Mouse (Mus musculus) liver, embryonic 16.5 days (tissue): ENCODE data around the gene Kalrn. TPM values are rescaled to one million over a fixed set of nuclear protein-coding genes. Genes with fewer than 3 reads are reported as not detected.

Experiments used
- ATAC-seq: fragments of 200-750 bp; cut with Nextera tagmentation; 2 replicates; pipeline ENCODE4 v1.8.0; 2017; ENCODE audit warnings: low read depth, mild to moderate bottlenecking, moderate number of reproducible peaks, moderate library complexity
- H3K27ac ChIP-seq: fragments of 300-500 bp; sonication (generic); 2 replicates; pipeline ENCODE4 v1.5.1; 2014; ENCODE audit warnings: mild to moderate bottlenecking, low read length
- H3K27me3 ChIP-seq: fragments of 300-500 bp; sonication (generic); 2 replicates; pipeline ENCODE4 v1.6.1; 2014; ENCODE audit warnings: low read depth, low read length, mixed read lengths; ENCODE audit not compliant: control insufficient read depth, insufficient read depth
- H3K36me3 ChIP-seq: fragments of 300-500 bp; sonication (generic); 2 replicates; pipeline ENCODE4 v1.6.1; 2014; ENCODE audit warnings: mild to moderate bottlenecking; ENCODE audit not compliant: control insufficient read depth, insufficient read depth
- H3K4me1 ChIP-seq: fragments of 300-500 bp; sonication (generic); 2 replicates; pipeline ENCODE4 v1.6.1; 2014; ENCODE audit warnings: low read depth, low read length, mixed read lengths; ENCODE audit not compliant: control insufficient read depth
- H3K4me2 ChIP-seq: fragments of 300-500 bp; sonication (generic); 2 replicates; pipeline ENCODE4 v1.6.1; 2014; ENCODE audit warnings: low read depth, low read length, mixed read lengths
- H3K4me3 ChIP-seq: fragments of 300-500 bp; sonication (generic); 2 replicates; pipeline ENCODE4 v1.5.1; 2014; ENCODE audit warnings: low read depth, mild to moderate bottlenecking, low read length
- H3K9ac ChIP-seq: fragments of 300-500 bp; sonication (generic); 2 replicates; pipeline ENCODE4 v1.6.1; 2014; ENCODE audit warnings: low read depth, low read length
- H3K9me3 ChIP-seq: fragments of 300-500 bp; sonication (generic); replicated peaks from 2 replicates; pipeline ENCODE4 v1.6.1; 2016; ENCODE audit warnings: low read length; ENCODE audit not compliant: control insufficient read depth
- WGBS: fragments of 180-500 bp; shearing (Covaris S2); extraction: QIAGEN DNeasy Blood & Tissue Kit; methylation state at CpG from one replicate; pipeline ENCODE4 v1.1.7; 2014; ENCODE audit not compliant: insufficient replicate concordance; 5-methylcytosine and 5-hydroxymethylcytosine counted together
- polyA plus RNA-seq: library from polyadenylated mRNA; unstranded; fragments of >200 nt; fragmentation: Nextera tagmentation; extraction: Ambion mirVana; gene quantifications from 2 replicates; pipeline ENCODE4 v1.2.1, GENCODE M21; 2015

Kalrn gene
- polyA plus RNA-seq, 1 experiment from 2014 or later = 11.2 TPM

GRCm38 (mm10) chr16:34385065-34385464 lies 188.3 kb downstream of the Kalrn start:
- Histone ChIP-seq H3K9ac (no peak overlapping the region), H3K9me3 (no peaks in the 10 kb centered on the region), H3K36me3 (no peaks in the 10 kb centered on the region), H3K4me2 (no peak overlapping the region), H3K4me3 (no peak overlapping the region), H3K27ac (no peak overlapping the region), H3K4me1 (no peaks in the 10 kb centered on the region), H3K27me3 (no peaks in the 10 kb centered on the region)
- ATAC-seq = no peak
- WGBS = 61% methylated on average over 8 of the region's 8 CpGs

GRCm38 (mm10) chr16:34382992-34383391 lies 190.3 kb downstream of the Kalrn start:
- WGBS = 73% methylated on average over 4 of the region's 4 CpGs

GRCm38 (mm10) chr16:34376166-34376857 lies 197.0 kb downstream of the Kalrn start:
- H3K4me2 ChIP-seq = no peak overlapping the region
- H3K27me3 ChIP-seq = no peaks in the 10 kb centered on the region
- 61% methylated on average over 12 of the region's 12 CpGs for WGBS
- no peaks in the 10 kb centered on the region for H3K4me1 ChIP-seq
- H3K36me3 ChIP-seq = no peaks in the 10 kb centered on the region
- no peak overlapping the region for H3K4me3 ChIP-seq
- no peak overlapping the region for H3K9ac ChIP-seq
- no peak for ATAC-seq
- H3K27ac ChIP-seq = no peak overlapping the region
- H3K9me3 ChIP-seq = no peaks in the 10 kb centered on the region

More at GRCm38 (mm10) chr16:34382992-34383391, 190.3 kb downstream of the Kalrn start:
- Histone ChIP-seq H3K4me2 (no peak overlapping the region), H3K27me3 (no peaks in the 10 kb centered on the region), H3K4me1 (no peaks in the 10 kb centered on the region), H3K36me3 (no peaks in the 10 kb centered on the region), H3K9ac (no peak overlapping the region), H3K27ac (no peak overlapping the region), H3K4me3 (no peak overlapping the region), H3K9me3 (no peaks in the 10 kb centered on the region)
- no peak for ATAC-seq

GRCm38 (mm10) chr16:34373519-34373918 lies 199.8 kb downstream of the Kalrn start:
- Histone ChIP-seq H3K9me3 (no peaks in the 10 kb centered on the region), H3K9ac (no peak overlapping the region), H3K4me3 (no peak overlapping the region), H3K27ac (no peak overlapping the region), H3K27me3 (no peaks in the 10 kb centered on the region), H3K4me1 (no peaks in the 10 kb centered on the region), H3K4me2 (no peak overlapping the region), H3K36me3 (no peaks in the 10 kb centered on the region)
- WGBS = 45% methylated on average over 4 of the region's 4 CpGs
- no peak for ATAC-seq

GRCm38 (mm10) chr16:34372103-34372741 lies 201.1 kb downstream of the Kalrn start:
- no peaks in the 10 kb centered on the region for H3K4me1 ChIP-seq
- no peak overlapping the region for H3K27ac ChIP-seq
- no peaks in the 10 kb centered on the region for H3K9me3 ChIP-seq
- no peaks in the 10 kb centered on the region for H3K27me3 ChIP-seq
- no peak for ATAC-seq
- no peak overlapping the region for H3K4me2 ChIP-seq
- no peak overlapping the region for H3K4me3 ChIP-seq
- 52% methylated on average over 15 of the region's 15 CpGs for WGBS
- no peaks in the 10 kb centered on the region for H3K36me3 ChIP-seq
- H3K9ac ChIP-seq = no peak overlapping the region

- no peaks in the 10 kb centered on the region for H3K36me3 ChIP-seq
- 57% methylated on average over 4 of the region's 4 CpGs for WGBS
- no peaks in the 10 kb centered on the region for H3K9me3 ChIP-seq
- no peak overlapping the region for H3K27ac ChIP-seq
- H3K9ac ChIP-seq = no peak overlapping the region
- no peaks in the 10 kb centered on the region for H3K27me3 ChIP-seq
- no peaks in the 10 kb centered on the region for H3K4me1 ChIP-seq
- ATAC-seq = no peak
- no peak overlapping the region for H3K4me3 ChIP-seq
- no peak overlapping the region for H3K4me2 ChIP-seq
Measured at GRCm38 (mm10) chr16:34359206-34359605, 214.1 kb downstream of the Kalrn start.

- no peaks in the 10 kb centered on the region for H3K9me3 ChIP-seq
- no peak overlapping the region for H3K9ac ChIP-seq
- H3K36me3 ChIP-seq = no peaks in the 10 kb centered on the region
- ATAC-seq = no peak
- H3K27ac ChIP-seq = no peak overlapping the region
- H3K4me2 ChIP-seq = no peak overlapping the region
- H3K4me3 ChIP-seq = no peak overlapping the region
- no peaks in the 10 kb centered on the region for H3K27me3 ChIP-seq
- no peaks in the 10 kb centered on the region; the same call in 1 of the 2 replicates for H3K4me1 ChIP-seq
- WGBS = 50% methylated on average over 3 of the region's 3 CpGs
Measured at GRCm38 (mm10) chr16:34355547-34355946, 217.8 kb downstream of the Kalrn start.

GRCm38 (mm10) chr16:34354042-34354441 lies 219.3 kb downstream of the Kalrn start:
- WGBS = 54% methylated on average over 3 of the region's 3 CpGs
- Histone ChIP-seq H3K36me3 (no peaks in the 10 kb centered on the region), H3K27me3 (no peaks in the 10 kb centered on the region), H3K4me2 (no peak overlapping the region), H3K27ac (no peak overlapping the region), H3K4me1 (no peaks in the 10 kb centered on the region; the same call in 1 of the 2 replicates), H3K9ac (no peak overlapping the region), H3K4me3 (no peak overlapping the region), H3K9me3 (no peaks in the 10 kb centered on the region)
- ATAC-seq = peak; percentile 53; the same call in 1 of the 2 replicates

- Histone ChIP-seq H3K4me1 (no peaks in the 10 kb centered on the region; the same call in 1 of the 2 replicates), H3K27ac (peak overlapping the region; percentile 37; the same call in 1 of the 2 replicates), H3K27me3 (no peaks in the 10 kb centered on the region), H3K36me3 (no peaks in the 10 kb centered on the region), H3K4me3 (no peak overlapping the region), H3K4me2 (no peak overlapping the region), H3K9me3 (no peaks in the 10 kb centered on the region), H3K9ac (no peak overlapping the region)
- WGBS = 35% methylated on average over 6 of the region's 6 CpGs
- peak; percentile 88 for ATAC-seq
Measured at GRCm38 (mm10) chr16:34352747-34353146, 220.6 kb downstream of the Kalrn start.
